Mouse (Mus musculus): Measurements from ENCODE around the gene Styx.

DNA sequence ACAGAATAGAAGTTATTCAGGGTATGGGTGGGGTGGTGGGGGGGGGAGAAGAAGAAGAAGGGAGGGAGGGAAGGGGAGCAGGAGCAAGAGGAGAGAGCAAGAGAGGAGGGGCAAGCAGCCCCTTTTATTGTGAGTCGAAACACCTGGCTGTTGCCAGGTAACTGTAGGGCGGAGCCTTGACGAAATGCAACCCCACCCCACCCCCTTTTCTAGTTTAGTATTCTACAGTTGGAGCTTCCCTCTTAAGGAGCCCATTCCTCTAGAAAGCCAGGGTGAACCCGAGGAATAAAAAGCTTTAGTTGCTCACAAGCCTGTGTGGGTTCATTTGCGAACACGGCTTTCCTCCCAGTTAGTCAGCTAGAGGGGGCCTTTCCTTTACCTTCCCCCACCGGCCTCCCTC, 94.0 kb downstream of the Styx start:
- TF ChIP-seq CTCF (IDR thresholded peaks at IDR 0.05; ENCODE audit: borderline replicate concordance, insufficient read depth, low read depth, low read length): no peak
- TF ChIP-seq POLR2A (IDR thresholded peaks at IDR 0.05; ENCODE audit: borderline replicate concordance, insufficient read depth, low read length): no peak

Measured in cerebellum, adult 2 months (tissue).